Mouse (Mus musculus): ENCODE data around the gene Sacm1l. TPM values are rescaled to one million over a fixed set of nuclear protein-coding genes. Genes with fewer than 3 reads are reported as not detected.

The Sacm1l gene
- polyA plus RNA-seq, 1 experiment from 2014 or later, result 68.7 TPM

DNA sequence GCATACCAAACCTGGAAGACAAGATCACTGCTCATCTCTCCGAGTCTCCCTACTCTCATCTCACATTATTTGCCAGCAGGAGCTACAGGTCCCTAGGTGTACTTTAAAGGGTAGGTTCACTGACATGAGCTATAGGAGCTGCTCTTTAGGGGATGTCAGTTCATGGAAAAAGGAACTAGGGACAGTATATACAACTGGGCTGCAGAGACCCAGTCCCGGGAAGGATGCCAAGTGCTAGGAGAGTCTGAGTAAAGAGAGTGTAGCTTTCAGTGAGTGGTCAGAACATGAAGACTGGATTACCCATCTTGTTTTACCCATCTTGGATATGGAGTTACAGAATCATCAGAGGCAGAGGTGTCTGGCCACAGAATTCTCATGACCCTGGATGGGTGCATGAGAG is 67.8 kb downstream of the Sacm1l start:
- H3K4me3 ChIP-seq (ENCODE audit: low read length), result no peak overlapping the region
- H3K4me1 ChIP-seq (ENCODE audit: insufficient read depth, low read length), result no peaks in the 10 kb centered on the region
- H3K4me2 ChIP-seq (replicated peaks; ENCODE audit: low read depth, low read length), result no peak overlapping the region
- WGBS, result 94% methylated on average over 2 of the region's 2 CpGs
- no peak overlapping the region for H3K27ac ChIP-seq (ENCODE audit: low read length)
- H3K9ac ChIP-seq (replicated peaks; ENCODE audit: low read length), result no peak overlapping the region
- no peaks in the 10 kb centered on the region for H3K27me3 ChIP-seq (ENCODE audit: insufficient read depth, low read length)
- H3K36me3 ChIP-seq (ENCODE audit: insufficient read depth, low read length), result peaks cover 8% of the 10 kb centered on the region
- H3K9me3 ChIP-seq (ENCODE audit: low read length), result no peaks in the 10 kb centered on the region
- no peak for ATAC-seq (ENCODE audit: low FRiP score, low TSS enrichment)

- Histone ChIP-seq H3K9me3 (ENCODE audit: low read length) (no peaks in the 10 kb centered on the region), H3K36me3 (ENCODE audit: insufficient read depth, low read length) (no peaks in the 10 kb centered on the region), H3K4me3 (ENCODE audit: low read length) (no peak overlapping the region), H3K4me2 (replicated peaks; ENCODE audit: low read depth, low read length) (no peak overlapping the region), H3K27ac (ENCODE audit: low read length) (no peak overlapping the region), H3K9ac (replicated peaks; ENCODE audit: low read length) (no peak overlapping the region), H3K4me1 (ENCODE audit: insufficient read depth, low read length) (no peaks in the 10 kb centered on the region), H3K27me3 (ENCODE audit: insufficient read depth, low read length) (no peaks in the 10 kb centered on the region)
- WGBS, result 80% methylated on average over 1 of the region's 1 CpGs
- ATAC-seq (ENCODE audit: low FRiP score, low TSS enrichment), result no peak
Measured at GRCm38 (mm10) chr9:123601529-123601928, 72.0 kb downstream of the Sacm1l start.

DNA sequence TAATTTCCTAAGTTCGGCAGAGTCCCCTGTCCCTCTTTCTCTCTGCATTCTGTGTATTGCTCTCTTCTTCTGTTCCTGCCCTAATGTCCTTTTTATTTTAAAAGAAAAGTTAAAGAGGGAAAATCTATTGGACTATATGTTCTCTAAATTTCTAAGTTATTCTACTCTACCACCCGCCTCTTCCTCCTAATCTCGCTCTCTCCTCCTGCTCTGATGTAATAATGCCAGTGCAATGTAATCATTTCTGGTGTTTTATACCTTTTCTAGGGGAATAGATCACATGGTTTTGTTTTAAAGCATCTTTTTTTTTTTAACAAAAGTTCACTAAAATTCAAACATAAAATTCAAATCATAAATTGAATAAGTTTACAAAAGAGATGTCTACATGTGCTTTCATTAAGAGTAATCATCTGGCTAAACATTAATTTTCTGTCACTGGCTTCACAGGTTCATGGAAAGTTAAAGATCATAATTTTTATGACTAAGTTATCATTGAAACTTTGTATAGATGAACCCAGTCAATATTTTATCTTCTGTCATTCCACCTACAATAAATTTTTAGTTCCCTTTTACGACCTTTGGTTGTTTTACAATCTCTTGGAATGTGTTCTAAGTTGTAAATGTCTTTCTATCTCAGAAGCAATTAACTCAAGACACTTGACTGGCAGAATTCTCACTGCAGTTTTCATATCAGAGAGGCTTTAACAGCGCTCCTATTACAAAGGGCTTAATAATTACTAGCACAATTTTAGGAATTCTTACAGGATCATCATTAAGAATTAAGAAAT is 90.9 kb downstream of the Sacm1l start:
- H3K9me3 ChIP-seq (ENCODE audit: low read length), result no peaks in the 10 kb centered on the region
- no peak overlapping the region for H3K27ac ChIP-seq (ENCODE audit: low read length)
- ATAC-seq (ENCODE audit: low FRiP score, low TSS enrichment), result no peak
- H3K27me3 ChIP-seq (ENCODE audit: insufficient read depth, low read length), result no peaks in the 10 kb centered on the region
- H3K4me2 ChIP-seq (replicated peaks; ENCODE audit: low read depth, low read length), result no peak overlapping the region
- no peak overlapping the region for H3K4me3 ChIP-seq (ENCODE audit: low read length)
- H3K9ac ChIP-seq (replicated peaks; ENCODE audit: low read length), result no peak overlapping the region
- 73% methylated on average over 5 of the region's 5 CpGs for WGBS
- H3K4me1 ChIP-seq (ENCODE audit: insufficient read depth, low read length), result no peaks in the 10 kb centered on the region
- H3K36me3 ChIP-seq (ENCODE audit: insufficient read depth, low read length), result no peaks in the 10 kb centered on the region

- H3K4me3 ChIP-seq (ENCODE audit: low read length), result no peak overlapping the region
Measured at GRCm38 (mm10) chr9:123624741-123625140, 95.2 kb downstream of the Sacm1l start.

GRCm38 (mm10) chr9:123625821-123626220 is 96.3 kb downstream of the Sacm1l start:
- ATAC-seq (ENCODE audit: low FRiP score, low TSS enrichment), result no peak
- Histone ChIP-seq H3K27me3 (ENCODE audit: insufficient read depth, low read length) (no peaks in the 10 kb centered on the region), H3K4me3 (ENCODE audit: low read length) (no peak overlapping the region), H3K27ac (ENCODE audit: low read length) (no peak overlapping the region), H3K4me1 (ENCODE audit: insufficient read depth, low read length) (no peaks in the 10 kb centered on the region), H3K4me2 (replicated peaks; ENCODE audit: low read depth, low read length) (no peak overlapping the region), H3K9ac (replicated peaks; ENCODE audit: low read length) (no peak overlapping the region), H3K36me3 (ENCODE audit: insufficient read depth, low read length) (no peaks in the 10 kb centered on the region), H3K9me3 (ENCODE audit: low read length) (no peaks in the 10 kb centered on the region)
- 89% methylated on average over 11 of the region's 11 CpGs for WGBS

More at GRCm38 (mm10) chr9:123624741-123625140, 95.2 kb downstream of the Sacm1l start:
- ATAC-seq (ENCODE audit: low FRiP score, low TSS enrichment), result no peak
- Histone ChIP-seq H3K27ac (ENCODE audit: low read length) (no peak overlapping the region), H3K4me1 (ENCODE audit: insufficient read depth, low read length) (no peaks in the 10 kb centered on the region), H3K4me2 (replicated peaks; ENCODE audit: low read depth, low read length) (no peak overlapping the region), H3K36me3 (ENCODE audit: insufficient read depth, low read length) (no peaks in the 10 kb centered on the region), H3K27me3 (ENCODE audit: insufficient read depth, low read length) (no peaks in the 10 kb centered on the region), H3K9ac (replicated peaks; ENCODE audit: low read length) (no peak overlapping the region), H3K9me3 (ENCODE audit: low read length) (no peaks in the 10 kb centered on the region)
- WGBS, result 87% methylated on average over 2 of the region's 2 CpGs

GRCm38 (mm10) chr9:123631666-123632065 is 102.1 kb downstream of the Sacm1l start:
- Histone ChIP-seq H3K27ac (ENCODE audit: low read length) (no peak overlapping the region), H3K36me3 (ENCODE audit: insufficient read depth, low read length) (no peaks in the 10 kb centered on the region), H3K9me3 (ENCODE audit: low read length) (no peaks in the 10 kb centered on the region), H3K4me3 (ENCODE audit: low read length) (no peak overlapping the region), H3K4me1 (ENCODE audit: insufficient read depth, low read length) (no peaks in the 10 kb centered on the region), H3K9ac (replicated peaks; ENCODE audit: low read length) (no peak overlapping the region), H3K27me3 (ENCODE audit: insufficient read depth, low read length) (no peaks in the 10 kb centered on the region), H3K4me2 (replicated peaks; ENCODE audit: low read depth, low read length) (no peak overlapping the region)
- 86% methylated on average over 3 of the region's 3 CpGs for WGBS
- no peak for ATAC-seq (ENCODE audit: low FRiP score, low TSS enrichment)

DNA sequence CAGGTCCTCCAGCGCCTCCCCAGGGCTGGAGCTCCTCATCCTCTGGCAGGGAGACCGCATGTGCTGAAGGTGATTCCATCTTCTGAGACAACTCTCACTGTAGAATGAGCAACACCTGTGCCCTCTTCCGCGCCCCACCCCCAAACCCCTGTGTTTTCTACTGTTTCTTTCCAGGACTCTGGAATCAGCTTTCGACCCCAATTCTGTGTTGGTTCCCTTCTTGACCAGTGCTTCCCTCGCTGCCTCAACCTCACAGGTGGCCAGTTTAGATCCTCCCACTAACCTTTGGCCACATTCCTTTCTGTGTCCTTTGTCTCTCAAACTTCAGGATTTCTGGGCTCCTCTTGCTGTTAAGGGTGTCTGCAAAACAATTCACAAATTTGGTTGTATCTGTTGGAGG is 102.7 kb downstream of the Sacm1l start, which contains the start of gene Slc6a20b:
TSS of gene Slc6a20b (minus strand) at position 285 of the 400 bp plus-strand sequence.
- H3K4me1 ChIP-seq (ENCODE audit: insufficient read depth, low read length), result no peaks in the 10 kb centered on the region
- H3K9me3 ChIP-seq (ENCODE audit: low read length), result no peaks in the 10 kb centered on the region
- H3K27me3 ChIP-seq (ENCODE audit: insufficient read depth, low read length), result no peaks in the 10 kb centered on the region
- H3K4me2 ChIP-seq (replicated peaks; ENCODE audit: low read depth, low read length), result no peak within 1 kb of the TSS
- no peak within 1 kb of the TSS for H3K9ac ChIP-seq (replicated peaks; ENCODE audit: low read length)
- no peak within 1 kb of the TSS for H3K4me3 ChIP-seq (ENCODE audit: low read length)
- no peak for ATAC-seq (ENCODE audit: low FRiP score, low TSS enrichment)
- 79% methylated on average over 6 of the region's 6 CpGs for WGBS
- no peaks in the 10 kb centered on the region for H3K36me3 ChIP-seq (ENCODE audit: insufficient read depth, low read length)
- no peak within 1 kb of the TSS for H3K27ac ChIP-seq (ENCODE audit: low read length)

- no peak overlapping the region for H3K4me2 ChIP-seq (replicated peaks; ENCODE audit: low read depth, low read length)
- no peaks in the 10 kb centered on the region for H3K36me3 ChIP-seq (ENCODE audit: insufficient read depth, low read length)
- H3K9me3 ChIP-seq (ENCODE audit: low read length), result no peaks in the 10 kb centered on the region
- H3K4me3 ChIP-seq (ENCODE audit: low read length), result no peak overlapping the region
- H3K27me3 ChIP-seq (ENCODE audit: insufficient read depth, low read length), result no peaks in the 10 kb centered on the region
- WGBS, result 83% methylated on average over 3 of the region's 3 CpGs
- H3K9ac ChIP-seq (replicated peaks; ENCODE audit: low read length), result no peak overlapping the region
- no peak overlapping the region for H3K27ac ChIP-seq (ENCODE audit: low read length)
- H3K4me1 ChIP-seq (ENCODE audit: insufficient read depth, low read length), result no peaks in the 10 kb centered on the region
- no peak for ATAC-seq (ENCODE audit: low FRiP score, low TSS enrichment)
Measured at GRCm38 (mm10) chr9:123632993-123633392, 103.4 kb downstream of the Sacm1l start.

- no peak for ATAC-seq (ENCODE audit: low FRiP score, low TSS enrichment)
Measured at GRCm38 (mm10) chr9:123636771-123637170, 107.2 kb downstream of the Sacm1l start.

DNA sequence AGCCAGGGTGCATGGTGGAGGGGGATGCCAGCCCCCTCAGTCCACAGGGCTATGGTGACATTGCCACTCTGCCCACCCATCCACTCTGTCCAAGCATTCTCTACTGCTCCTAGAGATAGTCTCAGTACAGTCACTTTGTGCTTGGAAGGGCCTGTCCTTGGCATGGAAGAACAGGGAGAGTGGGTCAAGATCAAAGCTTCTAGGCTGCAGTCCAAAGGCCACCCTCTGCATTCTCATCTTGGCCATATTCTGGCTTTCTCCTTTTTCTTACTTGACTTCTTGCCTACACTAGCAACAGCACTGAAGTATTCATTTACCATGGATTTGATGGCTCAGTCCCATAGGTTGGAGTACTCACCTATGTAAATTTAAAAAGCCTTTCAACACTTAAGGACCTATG is 108.7 kb downstream of the Sacm1l start:
- no peak for ATAC-seq (ENCODE audit: low FRiP score, low TSS enrichment)
- Histone ChIP-seq H3K9ac (replicated peaks; ENCODE audit: low read length) (no peak overlapping the region), H3K9me3 (ENCODE audit: low read length) (no peaks in the 10 kb centered on the region), H3K4me1 (ENCODE audit: insufficient read depth, low read length) (no peaks in the 10 kb centered on the region), H3K36me3 (ENCODE audit: insufficient read depth, low read length) (no peaks in the 10 kb centered on the region), H3K4me2 (replicated peaks; ENCODE audit: low read depth, low read length) (no peak overlapping the region), H3K27me3 (ENCODE audit: insufficient read depth, low read length) (no peaks in the 10 kb centered on the region), H3K4me3 (ENCODE audit: low read length) (no peak overlapping the region), H3K27ac (ENCODE audit: low read length) (no peak overlapping the region)

More at GRCm38 (mm10) chr9:123636771-123637170, 107.2 kb downstream of the Sacm1l start:
- Histone ChIP-seq H3K9ac (replicated peaks; ENCODE audit: low read length) (no peak overlapping the region), H3K9me3 (ENCODE audit: low read length) (no peaks in the 10 kb centered on the region), H3K27me3 (ENCODE audit: insufficient read depth, low read length) (no peaks in the 10 kb centered on the region), H3K27ac (ENCODE audit: low read length) (no peak overlapping the region), H3K36me3 (ENCODE audit: insufficient read depth, low read length) (no peaks in the 10 kb centered on the region), H3K4me2 (replicated peaks; ENCODE audit: low read depth, low read length) (no peak overlapping the region), H3K4me1 (ENCODE audit: insufficient read depth, low read length) (no peaks in the 10 kb centered on the region), H3K4me3 (ENCODE audit: low read length) (no peak overlapping the region)
- WGBS, result 68% methylated on average over 5 of the region's 5 CpGs
